Mouse (Mus musculus) CH12.LX (cell line): Measurements from ENCODE around the gene Lipe. TPM values are rescaled to one million over a fixed set of nuclear protein-coding genes. Genes with fewer than 3 reads are reported as not detected.

Source experiments
- DNase-seq: peaks from one replicate; pipeline ENCODE4 v3.0.0-alpha.2; 2013; ENCODE audit errors: extremely low read depth
- H3K27ac ChIP-seq: 2 replicates; pipeline ENCODE4 v1.5.1; 2012; ENCODE audit warnings: low read depth, mild to moderate bottlenecking, control low read depth, moderate library complexity; ENCODE audit not compliant: insufficient read depth
- H3K27me3 ChIP-seq: replicated peaks from 2 replicates; pipeline ENCODE3; 2012; ENCODE audit warnings: inconsistent platforms
- H3K36me3 ChIP-seq, 2 experiments: replicated peaks in 1 of 2; 2 replicates each; pipeline versions ENCODE3 to v1.6.1; 2012; ENCODE audit warnings: inconsistent platforms in 1 of 2, low read length in 1 of 2, mild to moderate bottlenecking in 1 of 2, mixed read lengths in 1 of 2, moderate library complexity in 1 of 2; ENCODE audit not compliant: control insufficient read depth in 1 of 2, insufficient read depth in 1 of 2
- H3K4me1 ChIP-seq, 2 experiments: 2 replicates each; pipeline ENCODE4 v1.6.1; 2012; ENCODE audit warnings: inconsistent platforms in 1 of 2, moderate library complexity in 1 of 2; ENCODE audit not compliant: insufficient read depth in 2 of 2, control insufficient read depth in 1 of 2
- H3K4me2 ChIP-seq: 2 replicates; pipeline ENCODE4 v1.6.1; 2012; ENCODE audit warnings: low read depth, mild to moderate bottlenecking, control low read depth; ENCODE audit not compliant: poor library complexity, insufficient read depth, severe bottlenecking
- H3K4me3 ChIP-seq, 3 experiments: fragments of 150-350 bp in 1 of 3; sonication (generic) in 1 of 3; replicated peaks in 1 of 3; 2 replicates each; pipeline versions ENCODE3 to v1.5.1; 2011 to 2012; ENCODE audit warnings: low read depth in 2 of 3, low read length in 2 of 3, mild to moderate bottlenecking in 2 of 3, moderate library complexity in 2 of 3, control low read depth in 1 of 3, improper control_type of control experiment in 1 of 3, inconsistent platforms in 1 of 3, mixed read lengths in 1 of 3; ENCODE audit not compliant: poor library complexity in 1 of 3
- H3K79me2 ChIP-seq: replicated peaks from 2 replicates; pipeline ENCODE4 v1.6.1; 2012; ENCODE audit warnings: mild to moderate bottlenecking, moderate library complexity; ENCODE audit not compliant: control insufficient read depth, poor library complexity, insufficient read depth, severe bottlenecking; ENCODE audit errors: extremely low read depth
- H3K9ac ChIP-seq: 2 replicates; pipeline ENCODE4 v1.6.1; 2012; ENCODE audit warnings: low read depth, mild to moderate bottlenecking, control low read depth, moderate library complexity; ENCODE audit not compliant: insufficient read depth
- H3K9me3 ChIP-seq: replicated peaks from 2 replicates; pipeline ENCODE3; 2012; ENCODE audit warnings: low read length, inconsistent platforms, mixed read lengths
- CTCF ChIP-seq, 2 experiments: IDR thresholded peaks in 1 of 2; conservative IDR thresholded peaks in 1 of 2; 2 replicates each; pipeline ENCODE4 v1.5.1; 2011 to 2012; ENCODE audit warnings: low read depth in 2 of 2, low read length in 2 of 2, improper control_type of control experiment in 1 of 2, inconsistent platforms in 1 of 2, mild to moderate bottlenecking in 1 of 2, moderate library complexity in 1 of 2
- ELF1 ChIP-seq: IDR thresholded peaks from 2 replicates; pipeline ENCODE4 v1.6.1; 2014; ENCODE audit warnings: low read depth, mild to moderate bottlenecking, inconsistent platforms, low read length, improper control_type of control experiment
- EP300 ChIP-seq: IDR thresholded peaks from 2 replicates; pipeline ENCODE4 v1.6.1; 2011; ENCODE audit warnings: low read length, improper control_type of control experiment
- ETS1 ChIP-seq: conservative IDR thresholded peaks from 2 replicates; pipeline ENCODE4 v1.6.1; 2012; ENCODE audit warnings: low read depth, mild to moderate bottlenecking, inconsistent platforms, low read length, improper control_type of control experiment, moderate library complexity
- GABPA ChIP-seq: IDR thresholded peaks from 2 replicates; pipeline ENCODE4 v1.6.1; 2012; ENCODE audit warnings: low read depth, low read length, improper control_type of control experiment, inconsistent platforms; ENCODE audit not compliant: insufficient replicate concordance
- HCFC1 ChIP-seq: IDR thresholded peaks from 2 replicates; pipeline ENCODE4 v1.6.1; 2012; ENCODE audit warnings: low read depth, mild to moderate bottlenecking, inconsistent platforms, low read length, improper control_type of control experiment
- JUN ChIP-seq: IDR thresholded peaks from 2 replicates; pipeline ENCODE4 v1.6.1; 2011; ENCODE audit warnings: low read depth, mild to moderate bottlenecking, low read length, improper control_type of control experiment, moderate library complexity; ENCODE audit not compliant: insufficient read depth
- JUND ChIP-seq: conservative IDR thresholded peaks from 2 replicates; pipeline ENCODE4 v1.6.1; 2011; ENCODE audit warnings: low read depth, low read length, improper control_type of control experiment
- KAT2A ChIP-seq: IDR thresholded peaks from 2 replicates; pipeline ENCODE4 v1.6.1; 2012; ENCODE audit warnings: low read length, improper control_type of control experiment, inconsistent platforms; ENCODE audit not compliant: insufficient replicate concordance
- MAZ ChIP-seq: IDR thresholded peaks from 2 replicates; pipeline ENCODE4 v1.6.1; 2012; ENCODE audit warnings: low read depth, mild to moderate bottlenecking, inconsistent platforms, low read length, improper control_type of control experiment, moderate library complexity
- MXI1 ChIP-seq: IDR thresholded peaks from 2 replicates; pipeline ENCODE4 v1.6.1; 2011; ENCODE audit warnings: mild to moderate bottlenecking, low read depth, low read length, improper control_type of control experiment
- NELFE ChIP-seq: IDR thresholded peaks from 2 replicates; pipeline ENCODE4 v1.6.1; 2011; ENCODE audit warnings: low read depth, low read length, improper control_type of control experiment
- NRF1 ChIP-seq: IDR thresholded peaks from 2 replicates; pipeline ENCODE4 v1.6.1; 2014; ENCODE audit warnings: low read depth, mild to moderate bottlenecking, inconsistent platforms, low read length, improper control_type of control experiment, moderate library complexity
- RAD21 ChIP-seq: IDR thresholded peaks from 2 replicates; pipeline ENCODE4 v1.6.1; 2011; ENCODE audit warnings: low read depth, mild to moderate bottlenecking, low read length, improper control_type of control experiment, moderate library complexity
- TCF12 ChIP-seq: IDR thresholded peaks from 2 replicates; pipeline ENCODE4 v1.6.1; 2014; ENCODE audit warnings: low read depth, mild to moderate bottlenecking, inconsistent platforms, low read length, improper control_type of control experiment
- USF1 ChIP-seq: IDR thresholded peaks from 2 replicates; pipeline ENCODE4 v1.6.1; 2014; ENCODE audit warnings: low read depth, mild to moderate bottlenecking, inconsistent platforms, low read length, improper control_type of control experiment
- ZC3H11A ChIP-seq: IDR thresholded peaks from 2 replicates; pipeline ENCODE4 v1.6.1; 2012; ENCODE audit warnings: low read depth, mild to moderate bottlenecking, inconsistent platforms, low read length, improper control_type of control experiment
- ZMIZ1 ChIP-seq: IDR thresholded peaks from 2 replicates; pipeline ENCODE4 v1.6.1; 2012; ENCODE audit warnings: low read depth, mild to moderate bottlenecking, inconsistent platforms, low read length, improper control_type of control experiment
- dilution Hi-C: fragments of 300-500 bp; cut with MboI; formaldehyde crosslinking; loops from 2 replicates; pipeline ENCODE4 v1.14.3; 2020; ENCODE audit warnings: low sequenced_read_pairs; ENCODE audit not compliant: extremely low pct_unique_long_range_greater_than_20kb, extremely low pct_ligation_motif_present
- in situ Hi-C: fragments of 300-500 bp; cut with MboI; formaldehyde crosslinking; loops from 3 replicates; pipeline ENCODE4 v1.14.3; 2019; ENCODE audit warnings: low sequenced_read_pairs, low pct_ligation_motif_present, low pct_unique_long_range_greater_than_20kb, mixed read lengths
- polyA plus RNA-seq: library from polyadenylated mRNA; unstranded; fragments of >175 nt; gene quantifications from 2 replicates; pipeline ENCODE4 v1.2.1, GENCODE M21; 2012; ENCODE audit warnings: low read depth; ENCODE audit not compliant: insufficient read length
- total RNA-seq, 2 experiments: library from RNA; depleted of rRNA; stranded (reverse); fragments of 300-350 nt in 1 of 2; fragments of >200 nt in 1 of 2; gene quantifications; 2 replicates each; pipeline ENCODE4 v1.2.3; 2012 to 2014

Gene Lipe
- total and polyA plus RNA-seq, 3 experiments = 2.8 to 5.9 (median 3.4) TPM

DNA sequence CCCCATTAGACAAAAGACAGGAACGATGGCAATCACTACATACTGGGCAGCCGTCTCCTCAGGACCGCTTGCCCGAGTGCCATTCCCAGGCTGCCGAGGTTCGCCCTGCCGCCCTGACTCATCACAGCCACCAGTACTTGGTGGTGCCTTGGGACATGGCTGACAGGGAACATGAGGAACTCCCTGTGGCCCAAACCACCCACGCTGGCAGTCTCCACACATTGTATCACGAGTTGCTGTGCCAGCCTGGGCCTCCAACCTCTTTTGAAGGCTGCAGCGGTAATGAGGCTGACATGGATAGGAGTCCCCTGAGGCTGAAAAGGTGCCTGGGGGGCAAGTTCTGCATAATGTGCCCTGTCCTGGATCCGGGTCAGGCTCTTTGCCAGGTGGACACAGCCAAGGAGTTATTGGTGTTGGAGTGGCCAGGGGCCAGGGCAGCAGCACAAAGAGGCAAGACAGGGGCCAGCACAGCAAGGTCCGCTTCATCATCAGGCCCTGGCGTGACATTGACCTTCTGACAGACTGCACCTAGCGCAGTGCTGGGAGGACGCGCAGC, 23.9 kb upstream of the Lipe start:
- Histone ChIP-seq H3K36me3 (no peaks in the 10 kb centered on the region), H3K9ac (no peak overlapping the region), H3K4me2 (no peak overlapping the region), H3K4me3 (no peak overlapping the region), H3K79me2 (no peaks in the 10 kb centered on the region), H3K9me3 (no peaks in the 10 kb centered on the region), H3K4me1 (peaks cover 2 to 9% of the 10 kb centered on the region in 2 experiments; a peak in 2 of 4 replicates), H3K27me3 (no peaks in the 10 kb centered on the region), H3K27ac (no peak overlapping the region)
- DNase-seq = no peak
- TF ChIP-seq ETS1 (no peak), HCFC1 (no peak), RAD21 (no peak), GABPA (no peak), CTCF (conservative IDR thresholded peaks at IDR 0.05 in 1 of 2, IDR thresholded peaks at IDR 0.05 in 1 of 2; ENCODE audit: low read depth in 2 of 2, low read length in 2 of 2) (no peak), ZC3H11A (no peak), NRF1 (no peak), KAT2A (no peak), JUND (no peak), EP300 (no peak), MAZ (no peak), ZMIZ1 (no peak)
- dilution Hi-C loops = no loop called here
- in situ Hi-C loops = no loop called here

GRCm38 (mm10) chr7:25419943-25420342, 21.4 kb upstream of the Lipe start:
- in situ Hi-C loops = no loop called here
- Histone ChIP-seq H3K27ac (no peak overlapping the region), H3K79me2 (no peaks in the 10 kb centered on the region), H3K9me3 (no peaks in the 10 kb centered on the region), H3K27me3 (no peaks in the 10 kb centered on the region), H3K4me2 (no peak overlapping the region), H3K9ac (no peak overlapping the region), H3K4me1 (no peaks in the 10 kb centered on the region), H3K4me3 (no peak overlapping the region), H3K36me3 (no peaks in the 10 kb centered on the region)
- dilution Hi-C loops = no loop called here
- no peak for DNase-seq
- TF ChIP-seq ELF1 (no peak), USF1 (no peak), TCF12 (no peak), GABPA (no peak), JUN (no peak), MXI1 (no peak), NELFE (no peak)
